Mouse (Mus musculus) liver, embryonic 14.5 days (tissue): ENCODE data around the gene Zfp958.

Experiments
- CTCF ChIP-seq: IDR thresholded peaks from 2 replicates; pipeline ENCODE4 v1.5.1; 2016; ENCODE audit warnings: antibody characterized with exemption, low read depth, control low read depth
- EP300 ChIP-seq: IDR thresholded peaks from 2 replicates; pipeline ENCODE4 v1.6.1; 2016; ENCODE audit warnings: antibody characterized with exemption, low read depth

GRCm38 (mm10) chr8:4678218-4678907 is 65.4 kb downstream of the Zfp958 start:
- no peak for TF ChIP-seq CTCF
- TF ChIP-seq EP300 = 0 out of 2 replicates have a peak, but pooled peaks have one; percentile 10
